Mouse (Mus musculus) liver, postnatal 0 days (tissue): ENCODE measurements at regions not wholly inside any gene's neighbourhood (a gene's known extent, or its start where the extent isn't known, plus 50 kb on each side); places are given as distances from the start of the nearest gene placed in this dataset.

Source experiments
- CTCF ChIP-seq: sonication (generic); IDR thresholded peaks from 2 replicates; pipeline ENCODE4 v1.5.1; 2016; ENCODE audit warnings: antibody characterized with exemption, low read depth
- EP300 ChIP-seq: IDR thresholded peaks from 2 replicates; pipeline ENCODE4 v1.6.1; 2016; ENCODE audit warnings: antibody characterized with exemption, low read depth, mild to moderate bottlenecking

DNA sequence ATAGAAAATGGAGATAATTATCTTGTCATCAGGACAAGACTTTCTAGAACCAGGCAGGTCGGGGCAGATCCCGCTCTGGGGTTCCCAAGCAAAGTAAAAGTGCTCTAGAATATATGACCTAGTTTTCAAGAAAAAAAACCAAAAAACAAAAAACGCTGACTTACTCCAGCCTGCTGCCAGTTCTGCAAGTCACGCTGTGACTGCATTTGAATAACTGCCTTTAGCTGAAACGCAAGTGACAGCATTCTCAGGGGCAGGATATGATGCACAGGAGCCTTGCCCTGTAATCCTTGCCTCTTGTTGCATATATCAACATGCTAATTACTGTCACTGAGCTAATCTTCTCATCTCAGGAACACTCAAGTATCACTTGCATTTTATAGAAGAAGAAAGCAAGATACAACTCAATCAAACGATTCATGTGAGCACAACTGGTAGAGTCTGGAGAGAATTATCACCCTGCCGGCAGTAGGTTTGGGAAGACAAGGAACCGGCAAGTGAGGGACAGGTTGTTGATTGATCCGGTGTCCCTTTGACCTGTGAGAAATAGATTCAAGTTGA is 105.1 kb downstream of the Gja1 start:
- TF ChIP-seq CTCF, result no peak
- no peak for TF ChIP-seq EP300
